Mouse (Mus musculus): ENCODE measurements around the gene Snx30.

Snx30 gene

DNA sequence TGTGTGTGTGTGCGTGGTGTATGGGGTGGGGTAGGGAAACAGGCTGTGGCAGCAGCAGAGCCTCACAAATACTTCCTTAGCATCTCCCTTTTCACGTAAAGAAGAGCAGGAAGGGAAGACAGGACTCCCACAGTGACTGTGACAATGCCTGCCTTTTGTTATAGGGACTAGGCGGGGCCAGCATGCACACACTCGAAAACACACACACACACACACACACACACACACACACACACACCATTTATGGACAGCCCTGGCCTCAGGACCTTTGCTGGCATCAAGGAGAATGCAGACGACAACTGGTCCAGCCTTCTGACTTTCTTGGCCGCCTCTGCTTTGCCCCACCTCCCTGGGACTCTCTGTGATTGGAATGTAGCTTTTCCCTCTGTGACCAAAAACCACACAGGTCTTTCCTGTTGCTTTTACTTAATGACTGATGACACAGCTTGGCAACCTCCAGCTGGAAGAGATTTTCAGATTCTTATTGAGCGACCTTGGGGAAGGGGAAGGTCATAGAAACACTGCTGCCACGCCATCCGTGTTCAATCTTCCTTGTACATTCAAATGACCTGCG is 102.1 kb downstream of the Snx30 start:
- no peak for DNase-seq (ENCODE audit: low spot score)

DNA sequence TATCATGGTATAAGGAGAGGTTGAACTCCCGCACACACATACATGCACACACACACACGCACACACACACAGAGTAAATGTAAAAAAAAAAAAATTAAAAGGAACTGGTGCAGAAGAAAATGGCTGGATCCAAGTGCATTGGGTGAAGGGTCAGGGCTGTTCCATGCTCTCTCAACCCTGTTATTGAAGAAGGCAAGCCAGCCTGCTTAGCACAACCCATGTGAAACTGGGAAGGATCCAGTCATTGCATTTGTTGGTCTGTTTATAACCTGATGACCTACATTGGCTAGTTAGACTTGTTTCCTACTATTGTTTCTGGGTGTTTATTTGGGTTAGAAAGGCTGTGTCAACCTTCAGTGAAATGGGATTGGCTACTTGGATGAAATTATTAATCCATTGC is 103.1 kb downstream of the Snx30 start:
- DNase-seq (ENCODE audit: low spot score): no peak

DNA sequence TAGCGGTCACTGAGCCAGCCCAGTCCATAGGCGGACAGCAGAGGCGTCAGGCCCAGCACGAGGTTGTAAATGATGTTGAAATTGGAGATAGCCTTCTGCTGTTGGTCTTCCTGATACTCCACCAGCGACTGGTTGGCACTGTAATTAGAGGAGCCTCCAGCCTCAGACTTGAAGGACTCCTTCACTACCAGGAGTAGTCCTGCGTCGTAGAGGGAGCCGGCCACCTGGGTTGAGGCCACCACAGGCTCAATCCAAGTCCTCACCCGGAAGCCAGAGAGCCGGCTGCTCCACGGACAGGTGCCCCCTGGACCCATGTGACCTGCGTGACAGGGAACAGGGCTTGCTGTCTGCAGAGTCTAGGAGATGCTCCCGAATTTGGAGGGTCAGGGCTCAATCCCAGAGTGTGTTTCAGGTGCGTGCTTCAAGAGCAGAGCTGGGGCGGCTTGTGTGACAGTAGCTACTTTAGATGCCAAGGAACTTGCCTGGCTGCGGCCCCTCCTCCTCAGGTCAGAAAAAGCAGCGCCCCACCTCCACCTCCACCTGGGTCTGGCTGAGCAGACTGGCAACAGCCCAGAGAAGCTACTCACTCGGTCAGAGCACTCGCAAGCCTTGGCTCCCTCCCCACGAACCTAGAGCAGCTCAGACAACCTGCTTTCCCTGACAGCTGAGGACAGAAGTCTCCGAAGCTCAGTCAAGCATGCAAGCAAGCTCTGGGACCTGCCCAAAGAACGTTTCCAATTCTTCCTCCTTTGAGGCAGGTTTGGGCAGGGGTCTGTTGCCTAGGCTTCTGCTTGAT is 109.2 kb downstream of the Snx30 start, which contains the start of gene Slc46a2:
TSS of gene Slc46a2 (minus strand) at position 449 of the 796 bp plus-strand sequence.
- DNase-seq (ENCODE audit: low spot score): no peak

DNA sequence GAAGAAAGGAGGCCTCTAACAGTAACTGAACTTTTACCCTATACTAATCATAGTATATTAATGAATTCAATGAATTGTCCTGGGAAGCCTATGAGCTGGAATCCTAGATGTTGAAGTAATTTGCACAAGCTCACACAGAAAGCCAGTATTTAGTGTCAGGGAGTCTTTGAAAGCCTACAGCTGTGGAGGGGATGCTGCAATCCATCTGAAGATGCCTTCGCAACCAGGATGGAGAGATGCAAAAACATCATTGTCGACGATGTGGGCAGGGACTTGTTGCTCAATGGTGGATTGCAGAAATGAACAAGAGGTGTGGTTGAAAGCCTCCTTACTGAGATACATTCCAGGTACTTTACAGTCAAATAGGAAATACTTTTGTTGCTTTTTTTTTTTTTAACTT is 112.3 kb downstream of the Snx30 start:
- DNase-seq (ENCODE audit: low spot score): no peak

DNA sequence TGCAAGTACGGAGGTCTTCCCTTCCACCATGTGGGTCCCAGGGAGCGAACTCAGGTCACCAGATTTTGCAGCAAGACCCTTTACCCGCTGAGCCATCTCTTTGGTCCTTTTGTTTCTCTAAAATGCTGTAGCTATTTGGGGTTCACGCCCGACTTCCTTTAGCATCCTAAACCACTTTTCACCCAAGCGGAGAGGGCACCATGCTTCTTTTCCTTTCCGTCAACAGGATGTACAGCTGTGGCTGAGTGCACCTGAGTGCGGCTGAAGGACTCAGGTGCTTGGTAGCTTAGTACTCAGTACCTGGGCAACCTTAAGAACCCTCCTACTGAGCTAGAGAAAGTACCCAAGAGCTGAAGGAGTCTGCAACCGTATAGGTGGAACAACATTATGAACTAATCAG is 119.4 kb downstream of the Snx30 start:
- no peak for DNase-seq (ENCODE audit: low spot score)

DNA sequence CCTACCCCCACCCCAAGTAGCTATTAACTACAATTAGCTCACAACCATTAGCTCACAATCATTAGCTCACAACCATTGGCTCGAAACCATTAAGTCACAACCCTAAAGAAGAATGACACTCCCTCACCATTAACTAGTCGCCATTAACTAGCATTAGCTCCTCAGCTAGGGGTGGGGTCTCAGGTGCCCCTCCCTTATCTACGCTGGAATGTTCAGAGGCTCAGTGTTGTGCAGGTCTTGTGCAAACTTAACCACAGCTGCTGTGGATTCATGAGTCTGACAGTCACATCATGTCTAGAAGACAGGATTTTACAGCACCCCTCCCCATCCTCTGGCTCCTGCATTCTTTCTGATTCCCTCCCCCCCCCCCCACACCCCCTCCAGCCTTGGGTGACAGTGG is 122.0 kb downstream of the Snx30 start:
- no peak for DNase-seq (ENCODE audit: low spot score)

DNA sequence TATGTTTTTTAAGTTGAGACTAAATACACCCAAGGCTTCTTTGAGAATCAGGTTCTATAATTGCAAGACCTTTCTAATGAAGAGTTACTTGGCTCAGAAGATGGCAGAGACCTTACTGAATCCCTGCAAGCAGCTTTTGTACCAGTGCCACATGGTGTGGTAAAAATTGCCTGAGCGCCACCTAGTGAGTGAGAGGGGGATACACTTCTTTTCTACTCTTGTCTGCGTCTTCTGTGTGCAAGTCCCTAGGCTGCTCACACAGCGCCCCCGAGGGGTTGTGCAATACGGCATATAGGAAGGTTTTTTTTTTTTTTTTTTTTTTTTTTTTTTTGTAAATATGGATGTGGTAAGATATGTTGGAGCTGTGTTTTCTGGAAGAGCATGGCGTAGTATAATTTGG is 122.7 kb downstream of the Snx30 start:
- DNase-seq (ENCODE audit: low spot score): no peak

DNA sequence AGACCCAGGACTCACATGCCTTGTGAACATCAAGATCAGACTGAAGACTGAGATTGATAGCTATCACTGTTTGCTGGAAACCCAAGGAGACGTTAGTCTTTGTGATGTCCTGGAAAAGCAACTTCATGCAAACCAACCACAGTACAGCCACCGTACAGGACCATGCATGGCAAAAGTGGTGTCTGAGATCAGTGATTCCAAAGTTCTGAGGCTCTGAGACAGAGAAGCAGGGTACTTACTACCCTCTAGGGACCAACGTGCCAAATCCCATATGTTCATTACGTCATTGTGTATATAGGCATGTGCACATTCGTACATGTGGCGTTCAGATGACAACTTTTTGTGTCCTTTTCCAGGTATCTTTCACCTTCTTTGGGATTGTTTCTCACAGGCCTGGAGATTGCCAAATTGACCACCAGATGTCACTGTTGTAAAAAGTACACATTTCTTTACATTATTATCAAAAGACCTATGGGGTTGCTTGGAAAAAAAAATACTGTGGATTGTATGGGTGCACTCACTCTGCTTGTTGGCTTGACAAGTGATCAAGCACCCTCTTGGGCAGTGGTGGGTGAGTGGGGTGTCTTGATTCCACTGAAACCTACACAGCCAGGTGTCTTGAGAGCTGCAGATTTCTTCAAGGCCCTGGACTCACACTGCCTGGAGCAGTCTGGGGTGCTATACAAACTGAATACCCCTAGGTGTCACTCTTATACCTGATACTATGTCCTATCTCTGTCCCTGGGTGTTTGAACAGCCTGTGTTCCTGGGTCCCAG is 127.1 kb downstream of the Snx30 start:
- no peak for DNase-seq (ENCODE audit: low spot score)

DNA sequence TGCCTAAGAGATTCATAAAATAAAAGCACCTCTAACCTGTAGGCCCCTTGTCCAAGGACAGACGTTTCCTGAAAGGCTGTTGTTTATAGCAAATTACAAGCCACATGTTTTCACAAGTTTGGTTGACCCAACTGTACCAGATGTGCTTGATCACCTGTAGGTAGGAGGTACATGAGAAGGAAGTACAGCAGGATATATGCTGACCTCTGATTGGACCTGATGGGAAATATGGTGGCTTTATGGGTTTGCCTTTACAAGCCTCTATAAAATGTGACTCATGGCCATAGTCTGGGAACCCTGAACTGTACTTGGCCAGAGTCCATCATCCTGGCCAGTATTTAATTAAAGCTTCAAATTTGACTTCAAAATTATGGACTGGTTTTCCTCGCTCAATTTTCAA is 131.9 kb downstream of the Snx30 start:
- no peak for DNase-seq (ENCODE audit: low spot score)
